Mouse (Mus musculus) gastrocnemius, postnatal 36 days (tissue): ENCODE data around the gene Jup. TPM values are rescaled to one million over a fixed set of nuclear protein-coding genes. Genes with fewer than 3 reads are reported as not detected.
"Not testable (repeated sequence)": the region's sequence is repeated elsewhere in the genome, so short reads cannot be mapped to it uniquely, and the experiment has no call there.

ENCODE experiments used
- DNase-seq, 2 experiments: peaks; one replicate each; pipeline ENCODE4 v3.0.0; 2022
- intact Hi-C: fragments of 180-260 bp; cut with DNase I; formaldehyde crosslinking; loops from one replicate; pipeline ENCODE4 v1.15.1; 2025
- total RNA-seq, 2 experiments: library from RNA; stranded (reverse); gene quantifications; 2 replicates each; pipeline ENCODE4 v1.2.3; 2021

Gene Jup
- total RNA-seq, 2 experiments from 2014 or later: 73.8 to 80.2 TPM

GRCm38 (mm10) chr11:100362979-100363562, 34.5 kb downstream of the Jup start:
- intact Hi-C loops: loop anchor here (1.0 to 5.0 kb wide), 3 partner anchors 45 to 189 kb away; partner anchors contain the start of gene Klhl11
- peak; percentile 56 to 58 for DNase-seq

GRCm38 (mm10) chr11:100362209-100362978, 35.2 kb downstream of the Jup start:
- intact Hi-C loops: loop anchor here (1.0 to 5.0 kb wide), 3 partner anchors 46 to 190 kb away; partner anchors contain the start of gene Klhl11
- peak; percentile 70 for DNase-seq

- intact Hi-C loops: loop anchor here (5.0 kb wide), 2 partner anchors 111 to 191 kb away; partner anchors contain the start of gene Klhl11
- not testable (repeated sequence) for DNase-seq
Observed at GRCm38 (mm10) chr11:100361059-100361458, 36.5 kb downstream of the Jup start.

GRCm38 (mm10) chr11:100360175-100360574, 37.4 kb downstream of the Jup start:
- DNase-seq: no peak
- intact Hi-C loops: loop anchor here (5.0 kb wide), 2 partner anchors 112 to 192 kb away; partner anchors contain the start of gene Klhl11

GRCm38 (mm10) chr11:100357408-100357807, 40.2 kb downstream of the Jup start:
- no peak for DNase-seq
- intact Hi-C loops: no loop called here

- DNase-seq: no peak
- intact Hi-C loops: no loop called here
Observed at GRCm38 (mm10) chr11:100356819-100357211, 40.7 kb downstream of the Jup start.

- intact Hi-C loops: no loop called here
Observed at GRCm38 (mm10) chr11:100355972-100356818, 41.4 kb downstream of the Jup start, which contains the start of gene Hap1. Gene Hap1, minus strand, starts transcription at chr11:100356128.

GRCm38 (mm10) chr11:100355151-100355951, 42.2 kb downstream of the Jup start:
- DNase-seq: no peak
- intact Hi-C loops: no loop called here

More at GRCm38 (mm10) chr11:100355972-100356818, 41.4 kb downstream of the Jup start, which contains the start of gene Hap1:
- DNase-seq: peak in 1 of 2 experiments; percentile 65

GRCm38 (mm10) chr11:100352076-100352857, 45.3 kb downstream of the Jup start:
- intact Hi-C loops: no loop called here

GRCm38 (mm10) chr11:100344269-100344668, 53.3 kb downstream of the Jup start:
- intact Hi-C loops: no loop called here
- no peak for DNase-seq

More at GRCm38 (mm10) chr11:100352076-100352857, 45.3 kb downstream of the Jup start:
- DNase-seq: no peak

- intact Hi-C loops: no loop called here
- no peak for DNase-seq
Observed at GRCm38 (mm10) chr11:100335731-100336130, 61.8 kb downstream of the Jup start.

GRCm38 (mm10) chr11:100333944-100334457, 63.6 kb downstream of the Jup start, which contains the start of gene Gast:
Gene Gast, plus strand, starts transcription at chr11:100334407.
- intact Hi-C loops: no loop called here
- no peak for DNase-seq

GRCm38 (mm10) chr11:100332766-100333515, 64.6 kb downstream of the Jup start:
- intact Hi-C loops: no loop called here
- no peak for DNase-seq

- DNase-seq, intact Hi-C loops: not testable (repeated sequence)
Observed at GRCm38 (mm10) chr11:100330816-100331375, 66.7 kb downstream of the Jup start.

GRCm38 (mm10) chr11:100330235-100330634, 67.3 kb downstream of the Jup start:
- intact Hi-C loops: no loop called here

GRCm38 (mm10) chr11:100327761-100328160, 69.8 kb downstream of the Jup start:
- DNase-seq: no peak
- intact Hi-C loops: no loop called here

More at GRCm38 (mm10) chr11:100330235-100330634, 67.3 kb downstream of the Jup start:
- no peak for DNase-seq

- DNase-seq: no peak
- intact Hi-C loops: no loop called here
Observed at GRCm38 (mm10) chr11:100327316-100327715, 70.2 kb downstream of the Jup start.
